Mouse (Mus musculus): Measurements from ENCODE around the gene Nop2. TPM values are rescaled to one million over a fixed set of nuclear protein-coding genes. Genes with fewer than 3 reads are reported as not detected.

Gene Nop2
- 85.9 and 92.8 TPM in 2 replicates for total RNA-seq (2017)

DNA sequence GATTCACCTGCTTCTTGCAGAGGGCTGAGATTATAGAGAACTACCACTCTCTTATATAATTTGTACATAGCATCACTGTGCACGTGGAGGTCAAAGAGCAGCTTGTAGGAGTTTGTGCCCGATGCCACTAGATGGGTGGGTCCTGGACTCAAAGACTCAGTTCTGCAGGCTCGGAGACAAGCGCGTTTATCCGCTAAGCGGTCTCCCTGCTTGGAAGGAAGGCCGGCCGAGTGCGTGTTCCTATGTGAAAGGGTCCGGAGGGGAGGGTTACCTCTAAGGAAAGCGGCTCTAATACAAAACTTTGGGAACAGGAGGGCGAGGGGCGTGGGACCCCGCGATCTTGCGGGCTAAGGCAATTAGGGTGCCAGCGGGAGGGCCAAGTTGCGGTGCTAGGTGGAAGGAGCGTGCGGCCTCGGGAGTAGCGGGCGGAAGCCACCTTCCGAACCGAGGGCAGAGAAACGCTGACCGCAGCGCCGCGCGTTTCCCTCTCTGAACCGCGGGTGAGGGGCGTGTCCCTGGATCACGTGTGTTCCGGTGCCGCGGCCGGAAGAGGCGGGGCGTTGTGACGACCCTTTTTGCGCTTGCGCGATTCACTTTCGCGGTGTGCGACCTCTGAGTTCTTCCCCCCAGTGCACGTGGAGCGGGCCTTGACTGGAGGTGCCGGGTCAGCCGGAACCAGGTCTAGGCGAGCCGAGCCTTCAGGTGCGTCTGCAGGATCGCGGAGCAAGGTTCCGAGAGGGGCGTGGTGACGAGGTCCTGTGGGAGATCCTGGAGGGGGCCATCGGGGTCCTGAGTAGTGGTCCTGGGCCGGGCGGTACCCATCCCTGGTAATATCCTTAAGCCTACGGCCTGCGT, at the start of gene Nop2:
Gene Nop2, plus strand, starts transcription at position 608 of the 855 bp plus-strand sequence.
- peak; percentile 91 for ATAC-seq (replicated peaks; ENCODE audit: low read depth, poor library complexity, severe bottlenecking)

- no peak for ATAC-seq (replicated peaks; ENCODE audit: low read depth, poor library complexity, severe bottlenecking)
Observed at GRCm38 (mm10) chr6:125082801-125083386, 48.8 kb upstream of the Nop2 start.

GRCm38 (mm10) chr6:125084424-125084823, 47.3 kb upstream of the Nop2 start:
- peak; percentile 55 for ATAC-seq (replicated peaks; ENCODE audit: low read depth, poor library complexity, severe bottlenecking)

DNA sequence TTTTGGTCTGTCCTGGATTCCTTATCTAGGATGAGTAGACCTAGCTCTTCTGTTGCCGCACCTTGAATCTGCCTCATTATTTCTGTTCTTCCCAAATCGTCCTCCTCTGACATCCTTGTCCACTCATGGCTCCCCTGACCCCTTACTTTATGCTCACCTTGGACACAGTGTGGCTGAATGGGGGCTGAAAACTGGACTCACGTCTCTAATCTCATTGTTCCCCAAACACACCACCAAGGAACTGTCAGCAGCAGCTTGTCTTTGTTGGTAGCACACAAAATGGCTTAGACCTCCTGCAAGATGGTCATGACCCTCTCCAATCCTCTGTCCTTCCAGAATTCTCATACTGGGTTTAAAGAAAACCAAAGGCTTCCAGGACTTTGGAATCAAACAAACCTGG, 43.8 kb upstream of the Nop2 start:
- no peak for ATAC-seq (replicated peaks; ENCODE audit: low read depth, poor library complexity, severe bottlenecking)

DNA sequence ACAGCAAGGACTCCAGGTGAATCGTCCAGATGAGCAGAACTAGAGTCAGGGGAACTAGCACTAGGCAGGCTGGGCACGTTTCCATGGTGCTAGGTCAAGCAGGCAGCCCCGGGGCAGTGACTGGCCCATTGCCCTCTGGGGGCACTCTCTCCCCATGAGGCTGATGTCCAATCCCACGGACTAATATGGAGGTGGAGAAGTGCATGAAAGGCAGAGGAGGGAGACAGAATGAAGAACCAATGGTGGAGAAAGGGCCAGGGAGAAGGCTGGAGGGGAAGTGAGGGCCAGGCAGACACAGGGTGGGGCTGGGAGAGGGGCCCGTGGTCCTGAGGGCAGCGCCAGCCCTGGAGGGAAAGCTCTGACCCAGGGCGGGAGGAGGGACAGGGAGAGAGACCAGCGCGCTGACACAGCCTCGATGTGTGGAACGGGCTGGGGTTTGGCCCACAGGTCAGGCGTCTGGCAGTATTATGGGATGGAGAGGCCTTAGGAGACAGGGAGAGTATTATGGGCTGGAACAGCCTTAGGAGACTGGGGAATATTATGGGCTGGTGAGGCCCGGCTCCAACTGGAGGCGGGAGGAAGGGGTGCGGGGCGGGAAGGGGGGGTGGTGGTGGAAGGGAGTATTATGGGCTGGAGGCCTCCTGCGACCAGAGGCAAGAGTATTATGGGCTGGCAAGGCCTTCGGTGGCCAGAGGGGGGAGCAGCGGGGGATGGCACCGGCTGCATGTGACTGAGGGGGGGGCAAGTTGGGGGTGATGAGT, 43.0 kb upstream of the Nop2 start:
- peak; percentile 63 for ATAC-seq (replicated peaks; ENCODE audit: low read depth, poor library complexity, severe bottlenecking)

DNA sequence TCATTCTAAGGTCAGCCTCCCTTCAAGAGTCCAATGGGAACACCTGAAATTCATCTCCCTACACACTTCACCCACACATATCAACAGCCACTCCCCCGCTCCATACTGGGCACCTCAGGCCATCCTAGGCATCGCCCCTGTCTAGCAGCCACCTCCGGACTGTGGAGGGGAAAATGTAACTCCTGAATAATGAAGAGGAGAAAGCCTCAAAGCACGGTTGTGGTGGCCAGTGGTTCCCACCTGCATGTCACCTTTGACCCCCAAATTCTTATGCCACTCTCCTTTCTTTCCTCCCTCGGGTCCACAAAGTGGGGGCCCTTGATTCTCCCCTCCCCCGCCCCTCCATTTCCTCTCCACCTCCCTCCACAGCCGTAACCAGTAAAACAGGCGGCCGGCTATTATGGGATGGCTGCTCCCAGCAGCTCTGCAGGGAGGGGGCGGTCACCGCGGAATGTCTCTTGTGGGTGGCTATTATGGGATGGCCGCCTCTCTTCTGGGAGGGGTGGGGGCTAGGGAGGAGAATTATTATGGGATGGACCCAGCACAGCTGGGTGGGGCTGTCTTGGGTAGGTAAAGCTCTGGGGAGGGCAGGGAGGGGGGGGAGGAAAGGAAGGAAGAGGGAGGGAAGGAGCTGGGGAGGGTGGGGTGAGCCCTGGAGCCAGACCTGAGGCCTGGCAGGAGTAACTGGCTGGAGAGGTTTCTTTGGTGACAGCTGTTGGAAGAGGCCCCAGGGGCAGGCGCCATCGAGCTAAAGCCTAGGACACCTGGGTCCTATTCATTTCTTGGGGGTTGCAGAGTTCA, 42.0 kb upstream of the Nop2 start:
- ATAC-seq (replicated peaks; ENCODE audit: low read depth, poor library complexity, severe bottlenecking), result peak; percentile 43

- ATAC-seq (replicated peaks; ENCODE audit: low read depth, poor library complexity, severe bottlenecking), result no peak
Observed at GRCm38 (mm10) chr6:125090341-125091085, 41.2 kb upstream of the Nop2 start.

GRCm38 (mm10) chr6:125092372-125092771, 39.3 kb upstream of the Nop2 start:
- ATAC-seq (replicated peaks; ENCODE audit: low read depth, poor library complexity, severe bottlenecking), result no peak

DNA sequence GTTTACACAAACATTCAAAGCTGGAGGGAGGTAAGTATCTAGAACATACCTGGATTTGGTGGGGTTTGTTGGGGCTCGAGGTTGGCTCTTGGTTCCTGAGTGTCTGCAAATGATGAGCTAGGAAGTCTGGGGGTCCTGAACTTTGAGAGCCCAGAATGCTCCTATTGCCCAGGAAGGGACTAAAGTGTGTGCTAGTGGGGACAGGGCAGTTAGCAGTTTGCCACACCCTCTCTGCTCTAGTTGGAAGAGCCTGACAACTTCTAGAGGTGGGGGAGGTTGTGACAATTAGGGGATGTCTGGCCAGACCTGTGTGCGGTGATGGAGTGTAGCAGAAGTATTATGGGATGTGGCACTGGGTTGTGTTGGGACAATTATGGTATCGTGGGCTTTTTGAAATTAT, 36.9 kb upstream of the Nop2 start:
- no peak for ATAC-seq (replicated peaks; ENCODE audit: low read depth, poor library complexity, severe bottlenecking)

DNA sequence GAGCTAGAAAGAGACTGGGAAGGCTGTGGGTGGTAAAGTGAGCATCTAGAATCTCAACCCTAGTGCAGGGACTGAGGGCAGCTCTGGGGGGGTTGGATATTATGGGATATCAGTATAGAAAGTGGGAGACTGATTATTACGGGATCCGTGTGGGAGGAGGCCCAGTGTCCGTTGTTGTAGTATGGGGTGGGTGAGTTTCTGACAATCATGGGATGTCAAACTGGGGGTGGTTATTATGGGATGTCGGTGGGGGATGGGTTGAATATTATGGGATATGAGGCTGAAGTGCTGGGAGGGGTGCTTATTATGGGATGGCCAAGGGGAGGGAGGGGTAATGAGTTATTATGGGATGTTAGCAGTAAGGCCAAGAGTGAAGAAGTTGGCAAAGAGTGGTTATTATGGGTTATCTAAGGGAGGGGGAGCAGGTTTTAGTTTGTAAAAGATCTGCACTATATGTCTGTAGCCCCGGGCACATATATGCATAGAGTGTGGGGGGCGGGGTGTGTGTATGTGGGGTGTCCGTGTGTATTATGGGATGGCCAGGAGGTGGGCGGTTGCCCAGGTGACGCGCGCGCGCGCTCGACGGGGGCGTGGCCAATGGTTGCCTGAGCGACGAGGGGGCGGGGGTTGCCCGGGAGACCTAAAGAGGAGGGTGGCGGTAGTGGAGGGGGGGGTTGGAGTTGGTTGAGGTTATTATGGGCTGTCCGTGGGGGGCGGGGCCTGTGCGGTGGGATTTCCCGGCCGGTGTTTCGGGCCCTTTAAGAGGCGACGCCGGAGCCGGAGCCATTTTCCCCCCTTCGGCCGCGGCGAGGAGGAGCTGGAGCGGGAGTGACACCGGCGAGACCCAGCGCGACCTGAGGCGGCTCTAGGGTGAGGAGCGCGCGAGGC, 36.1 kb upstream of the Nop2 start, which contains the start of gene Chd4:
Gene Chd4, plus strand, starts transcription at position 591 of the 888 bp plus-strand sequence.
- peak; percentile 53 for ATAC-seq (replicated peaks; ENCODE audit: low read depth, poor library complexity, severe bottlenecking)

DNA sequence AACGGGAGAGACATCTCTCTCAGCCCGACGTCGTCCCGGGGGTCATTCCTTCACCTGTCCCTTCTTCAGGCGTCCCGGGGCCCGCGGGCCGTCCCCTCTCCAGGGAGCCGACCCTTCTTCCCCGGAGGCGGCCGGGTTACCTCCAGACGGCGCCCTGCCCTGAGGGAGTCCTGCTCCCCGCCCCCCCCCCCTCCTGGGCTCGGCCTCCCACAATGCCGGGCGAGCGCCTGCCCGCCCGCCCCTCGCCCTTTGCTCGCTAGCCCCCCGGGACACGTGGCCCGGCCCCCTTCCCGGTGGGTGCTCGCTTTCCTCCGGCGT, 35.5 kb upstream of the Nop2 start:
- no peak for ATAC-seq (replicated peaks; ENCODE audit: low read depth, poor library complexity, severe bottlenecking)

GRCm38 (mm10) chr6:125096597-125097345, 34.9 kb upstream of the Nop2 start:
- ATAC-seq (replicated peaks; ENCODE audit: low read depth, poor library complexity, severe bottlenecking), result no peak; the same call in 1 of the 2 replicates

GRCm38 (mm10) chr6:125097346-125097689, 34.4 kb upstream of the Nop2 start:
- ATAC-seq (replicated peaks; ENCODE audit: low read depth, poor library complexity, severe bottlenecking), result no peak

- ATAC-seq (replicated peaks; ENCODE audit: low read depth, poor library complexity, severe bottlenecking), result no peak
Observed at GRCm38 (mm10) chr6:125097951-125098350, 33.8 kb upstream of the Nop2 start.

- no peak for ATAC-seq (replicated peaks; ENCODE audit: low read depth, poor library complexity, severe bottlenecking)
Observed at GRCm38 (mm10) chr6:125098513-125098912, 33.2 kb upstream of the Nop2 start.

GRCm38 (mm10) chr6:125099421-125099971, 32.2 kb upstream of the Nop2 start:
- ATAC-seq (replicated peaks; ENCODE audit: low read depth, poor library complexity, severe bottlenecking), result peak; percentile 58

DNA sequence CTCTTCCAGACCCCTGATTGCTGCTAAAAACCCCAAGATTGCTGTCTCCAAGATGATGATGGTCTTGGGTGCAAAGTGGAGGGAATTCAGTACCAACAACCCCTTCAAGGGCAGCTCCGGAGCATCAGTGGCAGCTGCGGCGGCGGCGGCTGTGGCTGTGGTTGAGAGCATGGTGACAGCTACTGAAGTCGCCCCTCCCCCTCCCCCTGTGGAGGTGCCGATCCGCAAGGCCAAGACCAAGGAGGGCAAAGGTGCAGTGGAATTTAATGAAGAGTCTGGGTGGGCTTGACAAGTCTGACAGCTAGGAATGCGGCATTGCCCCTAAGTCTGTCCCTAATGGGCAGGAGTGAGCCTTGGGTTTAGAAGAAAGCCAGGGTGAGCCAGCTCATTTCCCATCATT, 30.3 kb upstream of the Nop2 start:
- ATAC-seq (replicated peaks; ENCODE audit: low read depth, poor library complexity, severe bottlenecking), result no peak

DNA sequence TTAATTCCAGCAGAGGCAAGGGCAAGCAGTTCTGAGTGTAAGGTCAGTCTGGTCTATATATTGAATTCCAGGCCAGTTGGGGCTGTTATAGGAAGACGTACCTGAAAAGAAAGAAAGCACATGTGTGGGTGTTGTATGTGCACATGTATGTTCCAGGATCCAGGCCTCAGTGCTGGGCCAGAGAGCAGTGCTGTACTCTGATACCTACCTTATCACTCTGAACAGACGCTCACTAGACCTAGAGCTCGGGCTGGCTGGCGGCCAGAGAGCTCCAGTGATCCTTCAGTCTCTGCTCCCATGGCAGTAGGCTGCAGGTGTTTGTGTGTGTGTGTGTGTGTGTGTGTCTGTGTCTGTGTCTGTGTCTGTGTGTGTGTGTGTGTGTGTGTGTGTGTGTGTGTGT, 27.5 kb upstream of the Nop2 start:
- peak; percentile 68 for ATAC-seq (replicated peaks; ENCODE audit: low read depth, poor library complexity, severe bottlenecking)
